Mouse (Mus musculus) macrophage (primary cell): ENCODE data around the gene Capza1. TPM values are rescaled to one million over a fixed set of nuclear protein-coding genes. Genes with fewer than 3 reads are reported as not detected.

Experiments
- H3K27ac ChIP-seq: fragments of 350-480 bp; formaldehyde crosslinking; 2 replicates; pipeline ENCODE4 v1.9.0; 2021
- H3K36me3 ChIP-seq: fragments of 350-480 bp; formaldehyde crosslinking; 2 replicates; pipeline ENCODE4 v1.9.0; 2021; ENCODE audit errors: inconsistent target
- H3K4me3 ChIP-seq: fragments of 350-480 bp; formaldehyde crosslinking; 2 replicates; pipeline ENCODE4 v1.9.0; 2021; ENCODE audit errors: inconsistent target
- H3K79me2 ChIP-seq: fragments of 350-480 bp; formaldehyde crosslinking; 2 replicates; pipeline ENCODE4 v1.9.0; 2021; ENCODE audit errors: inconsistent target
- WGBS: methylation state at CpG from one replicate; pipeline ENCODE4 v1.1.7; 2026; ENCODE audit warnings: inconsistent platforms; ENCODE audit not compliant: missing documents; 5-methylcytosine and 5-hydroxymethylcytosine counted together
- polyA plus RNA-seq: library from polyadenylated mRNA; stranded (reverse); fragments of 250-400 nt; gene quantifications from 3 replicates; pipeline ENCODE4 v1.2.4, GENCODE M21; 2018; ENCODE audit warnings: inconsistent platforms

Gene Capza1
- polyA plus RNA-seq, 1 experiment from 2014 or later: 164 TPM

- Histone ChIP-seq H3K79me2 (no peaks in the 10 kb centered on the region), H3K27ac (no peak overlapping the region), H3K36me3 (no peaks in the 10 kb centered on the region; the same call in 1 of the 2 replicates), H3K4me3 (peak overlapping the region; percentile 51)
- 46% methylated on average over 10 of the region's 10 CpGs for WGBS
These were observed 75.0 kb downstream of the Capza1 start for GRCm38 (mm10) chr3:104789312-104789605.

- no peak overlapping the region for H3K27ac ChIP-seq
- H3K4me3 ChIP-seq: peak overlapping the region; percentile 51
- no peaks in the 10 kb centered on the region for H3K36me3 ChIP-seq
- no peaks in the 10 kb centered on the region for H3K79me2 ChIP-seq
- WGBS: 2% methylated on average over 43 of the region's 52 CpGs
These were observed 75.6 kb downstream of the Capza1 start for GRCm38 (mm10) chr3:104788561-104789311.

GRCm38 (mm10) chr3:104788075-104788474 lies 76.2 kb downstream of the Capza1 start, which contains the start of gene Rhoc:
Gene Rhoc, plus strand, starts transcription at chr3:104788375.
- Histone ChIP-seq H3K27ac (no peak within 1 kb of the TSS), H3K36me3 (no peaks in the 10 kb centered on the region), H3K4me3 (peak within 1 kb of the TSS; percentile 51), H3K79me2 (no peaks in the 10 kb centered on the region)
- WGBS: 81% methylated on average over 3 of the region's 3 CpGs

GRCm38 (mm10) chr3:104785284-104785683 lies 79.0 kb downstream of the Capza1 start:
- no peaks in the 10 kb centered on the region for H3K79me2 ChIP-seq
- WGBS: 91% methylated on average over 6 of the region's 6 CpGs
- H3K27ac ChIP-seq: no peak overlapping the region
- H3K36me3 ChIP-seq: no peaks in the 10 kb centered on the region
- H3K4me3 ChIP-seq: no peak overlapping the region

- no peak overlapping the region for H3K4me3 ChIP-seq
- H3K79me2 ChIP-seq: no peaks in the 10 kb centered on the region
- H3K36me3 ChIP-seq: no peaks in the 10 kb centered on the region
- WGBS: 57% methylated on average over 14 of the region's 14 CpGs
- no peak overlapping the region for H3K27ac ChIP-seq
These were observed 80.3 kb downstream of the Capza1 start for GRCm38 (mm10) chr3:104783971-104784500.

GRCm38 (mm10) chr3:104782061-104782681 lies 82.1 kb downstream of the Capza1 start:
- no peak overlapping the region for H3K27ac ChIP-seq
- WGBS: 29% methylated on average over 12 of the region's 12 CpGs
- no peak overlapping the region; the same call in 1 of the 2 replicates for H3K4me3 ChIP-seq
- no peaks in the 10 kb centered on the region for H3K36me3 ChIP-seq
- no peaks in the 10 kb centered on the region for H3K79me2 ChIP-seq

GRCm38 (mm10) chr3:104781471-104781903 lies 82.8 kb downstream of the Capza1 start, which contains the start of gene Fam19a3:
Gene Fam19a3, minus strand, starts transcription at chr3:104781840.
- no peaks in the 10 kb centered on the region for H3K36me3 ChIP-seq
- no peaks in the 10 kb centered on the region for H3K79me2 ChIP-seq
- H3K27ac ChIP-seq: no peak within 1 kb of the TSS
- peak within 1 kb of the TSS; percentile 17 for H3K4me3 ChIP-seq
- WGBS: under 1% methylated on average over 26 of the region's 26 CpGs

- Histone ChIP-seq H3K4me3 (peak within 1 kb of the TSS; percentile 17), H3K27ac (no peak within 1 kb of the TSS), H3K79me2 (no peaks in the 10 kb centered on the region), H3K36me3 (no peaks in the 10 kb centered on the region)
- WGBS: 4% methylated on average over 56 of the region's 56 CpGs
These were observed 83.5 kb downstream of the Capza1 start, which contains the start of gene Ppm1j for GRCm38 (mm10) chr3:104780561-104781420. Gene Ppm1j, plus strand, starts transcription at chr3:104781056.

- 3% methylated on average over 7 of the region's 7 CpGs for WGBS
- no peak overlapping the region for H3K27ac ChIP-seq
- no peaks in the 10 kb centered on the region for H3K79me2 ChIP-seq
- no peaks in the 10 kb centered on the region for H3K36me3 ChIP-seq
- no peak overlapping the region for H3K4me3 ChIP-seq
These were observed 84.4 kb downstream of the Capza1 start for GRCm38 (mm10) chr3:104779949-104780348.

- no peaks in the 10 kb centered on the region for H3K36me3 ChIP-seq
- H3K27ac ChIP-seq: no peak overlapping the region
- WGBS: 2% methylated on average over 20 of the region's 20 CpGs
- H3K4me3 ChIP-seq: no peak overlapping the region
- no peaks in the 10 kb centered on the region for H3K79me2 ChIP-seq
These were observed 87.0 kb downstream of the Capza1 start for GRCm38 (mm10) chr3:104777342-104777741.

GRCm38 (mm10) chr3:104773301-104773700 lies 91.0 kb downstream of the Capza1 start:
- no peak overlapping the region for H3K4me3 ChIP-seq
- H3K79me2 ChIP-seq: no peaks in the 10 kb centered on the region
- H3K27ac ChIP-seq: no peak overlapping the region
- no peaks in the 10 kb centered on the region for H3K36me3 ChIP-seq
- 94% methylated on average over 7 of the region's 7 CpGs for WGBS

Other genes with a start within 250 kb of the Capza1 start
- gene Slc16a1, start 225.8 kb downstream of the Capza1 start, polyA plus RNA-seq: 3.7 to 13.7 TPM (median 4.0 TPM) in 3 replicates
- gene Ppm1j, start 83.4 kb downstream of the Capza1 start, polyA plus RNA-seq: 0.10 to 0.56 TPM (median 0.13 TPM) in 3 replicates
- gene Fam19a3, start 82.7 kb downstream of the Capza1 start, polyA plus RNA-seq: not detected in 3 replicates
- gene Rhoc, start 76.1 kb downstream of the Capza1 start, polyA plus RNA-seq: 52.1 to 126 TPM (median 83.9 TPM) in 3 replicates
- gene Mov10, start 45.9 kb downstream of the Capza1 start, polyA plus RNA-seq: 24.0 to 42.1 TPM (median 27.2 TPM) in 3 replicates
- 25.4 to 31.0 TPM (median 25.4 TPM) in 3 replicates for gene St7l, start 500 bp downstream of the Capza1 start, polyA plus RNA-seq
- not detected in 3 replicates for gene Wnt2b, start 97.4 kb upstream of the Capza1 start, polyA plus RNA-seq
- gene Cttnbp2nl, start 188.6 kb upstream of the Capza1 start, polyA plus RNA-seq: 54.1 to 88.6 TPM (median 71.3 TPM) in 3 replicates
- not detected in 3 replicates for gene 4930564D02Rik, start 202.3 kb upstream of the Capza1 start, polyA plus RNA-seq